Mouse (Mus musculus): ENCODE results near the gene Ccer1. TPM values are rescaled to one million over a fixed set of nuclear protein-coding genes. Genes with fewer than 3 reads are reported as not detected.

The Ccer1 gene
- 205 and 233 TPM in 2 replicates for polyA plus RNA-seq (2012; rRNA removed)

DNA sequence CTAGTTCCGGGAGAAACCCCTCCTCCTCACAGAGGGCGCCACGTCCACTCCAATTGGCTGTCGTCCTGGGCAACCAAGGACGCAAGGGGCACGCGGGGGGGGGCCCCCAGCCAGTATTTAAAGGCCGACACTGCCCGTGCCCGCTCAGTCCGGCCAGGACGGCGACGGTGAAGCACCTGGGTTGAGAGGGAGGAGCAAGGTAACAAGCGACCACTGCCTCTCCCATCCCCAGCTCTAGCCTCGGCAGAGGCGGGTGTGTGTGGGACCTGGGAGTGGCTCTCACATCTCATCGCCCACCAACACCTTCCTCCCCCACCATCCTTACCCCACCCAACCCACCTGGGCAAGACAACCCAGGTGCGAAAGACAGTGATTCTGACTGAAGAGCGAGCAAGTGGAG lies at the start of gene Ccer1:
Gene Ccer1, plus strand, starts transcription at position 147 of the 400 bp plus-strand sequence.
- Histone ChIP-seq H3K4me3 (ENCODE audit: control insufficient read depth, low read depth, low read length) (peak within 1 kb of the TSS; percentile 85), H3K36me3 (ENCODE audit: control insufficient read depth, insufficient read depth, low read length) (no peaks in the 10 kb centered on the region), H3K27ac (ENCODE audit: control insufficient read depth, insufficient read depth, low read depth, low read length) (peak within 1 kb of the TSS; percentile 73), H3K4me1 (ENCODE audit: control insufficient read depth, insufficient read depth, low read length) (peaks cover 6% of the 10 kb centered on the region), H3K27me3 (ENCODE audit: control insufficient read depth, insufficient read depth, low read length) (no peaks in the 10 kb centered on the region)
- TF ChIP-seq POLR2A (IDR thresholded peaks at IDR 0.05; ENCODE audit: control insufficient read depth, low read depth, low read length), result peak; percentile 96
- no peak for TF ChIP-seq CTCF (IDR thresholded peaks at IDR 0.05; ENCODE audit: control insufficient read depth, insufficient read depth, insufficient replicate concordance, low read depth, low read length)

DNA sequence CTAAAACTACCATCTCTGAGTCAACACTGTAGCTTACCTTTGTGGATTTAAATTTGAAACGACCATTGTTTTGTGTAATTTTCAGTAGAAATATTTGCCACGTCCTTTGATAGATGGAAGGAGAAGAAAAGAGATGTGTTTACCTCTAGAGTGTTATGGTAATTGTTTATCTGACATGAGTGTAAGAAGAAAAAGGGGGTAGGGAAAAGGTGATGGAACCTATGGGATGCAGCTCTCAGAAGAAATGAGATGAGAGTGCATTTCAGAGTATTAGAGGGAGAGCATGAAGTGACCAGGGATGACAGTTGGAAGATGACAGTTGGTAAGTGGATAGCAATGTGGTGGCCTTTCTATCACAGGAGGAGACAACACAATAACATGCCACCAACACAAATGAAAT lies 49.1 kb upstream of the Ccer1 start, which contains the start of gene Epyc:
Gene Epyc, plus strand, starts transcription at position 301 of the 400 bp plus-strand sequence.
- Histone ChIP-seq H3K27ac (ENCODE audit: control insufficient read depth, insufficient read depth, low read depth, low read length) (no peak within 1 kb of the TSS), H3K4me3 (ENCODE audit: control insufficient read depth, low read depth, low read length) (peak within 1 kb of the TSS; percentile 45; the same call in 1 of the 2 replicates), H3K36me3 (ENCODE audit: control insufficient read depth, insufficient read depth, low read length) (no peaks in the 10 kb centered on the region), H3K4me1 (ENCODE audit: control insufficient read depth, insufficient read depth, low read length) (no peaks in the 10 kb centered on the region), H3K27me3 (ENCODE audit: control insufficient read depth, insufficient read depth, low read length) (no peaks in the 10 kb centered on the region)
- TF ChIP-seq CTCF (IDR thresholded peaks at IDR 0.05; ENCODE audit: control insufficient read depth, insufficient read depth, insufficient replicate concordance, low read depth, low read length), result no peak
- no peak for TF ChIP-seq POLR2A (IDR thresholded peaks at IDR 0.05; ENCODE audit: control insufficient read depth, low read depth, low read length)

DNA sequence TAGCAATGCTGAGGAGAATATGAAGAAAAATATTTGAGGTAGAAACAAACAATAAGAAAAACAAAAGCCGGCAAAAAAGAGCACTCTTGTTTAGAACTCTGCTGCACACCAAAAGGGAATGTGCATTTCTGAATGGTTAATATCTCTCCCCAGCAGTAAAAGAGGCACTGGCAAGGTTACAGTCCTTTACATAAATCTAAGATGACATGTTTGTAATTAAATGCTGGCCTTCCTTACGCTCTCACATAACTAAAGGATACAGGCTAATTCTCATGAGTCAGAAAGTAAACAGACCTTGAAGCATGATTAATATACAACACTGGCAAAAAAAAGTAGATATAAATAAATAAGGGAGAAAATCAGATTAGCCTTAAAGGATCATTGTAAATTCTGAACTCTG lies 42.5 kb upstream of the Ccer1 start:
- TF ChIP-seq CTCF (IDR thresholded peaks at IDR 0.05; ENCODE audit: control insufficient read depth, insufficient read depth, insufficient replicate concordance, low read depth, low read length) (no peak), POLR2A (IDR thresholded peaks at IDR 0.05; ENCODE audit: control insufficient read depth, low read depth, low read length) (no peak)
- no peaks in the 10 kb centered on the region for H3K27me3 ChIP-seq (ENCODE audit: control insufficient read depth, insufficient read depth, low read length)
- no peaks in the 10 kb centered on the region for H3K4me1 ChIP-seq (ENCODE audit: control insufficient read depth, insufficient read depth, low read length)
- H3K4me3 ChIP-seq (ENCODE audit: control insufficient read depth, low read depth, low read length), result no peak overlapping the region
- H3K27ac ChIP-seq (ENCODE audit: control insufficient read depth, insufficient read depth, low read depth, low read length), result no peak overlapping the region
- H3K36me3 ChIP-seq (ENCODE audit: control insufficient read depth, insufficient read depth, low read length), result no peaks in the 10 kb centered on the region

DNA sequence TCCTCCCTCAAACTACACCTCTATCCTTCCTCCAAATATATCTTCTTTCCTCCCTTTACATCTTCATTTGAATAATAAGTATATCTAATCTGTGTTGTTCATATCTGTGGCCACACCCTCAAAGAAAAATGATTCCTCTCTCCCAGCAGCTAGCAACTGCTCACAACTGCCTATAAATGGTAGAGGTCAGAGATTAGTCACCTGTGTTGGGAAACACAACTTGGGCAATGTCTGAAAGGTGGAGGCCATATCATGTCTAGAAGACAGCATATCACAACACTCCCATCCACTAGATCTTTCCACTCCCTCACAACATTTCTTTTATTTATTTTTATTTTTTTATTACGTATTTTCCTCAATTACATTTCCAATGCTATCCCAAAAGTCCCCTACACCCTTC lies 33.4 kb upstream of the Ccer1 start:
- no peaks in the 10 kb centered on the region for H3K27me3 ChIP-seq (ENCODE audit: control insufficient read depth, insufficient read depth, low read length)
- H3K36me3 ChIP-seq (ENCODE audit: control insufficient read depth, insufficient read depth, low read length), result no peaks in the 10 kb centered on the region
- H3K4me3 ChIP-seq (ENCODE audit: control insufficient read depth, low read depth, low read length), result no peak overlapping the region
- H3K4me1 ChIP-seq (ENCODE audit: control insufficient read depth, insufficient read depth, low read length), result no peaks in the 10 kb centered on the region
- H3K27ac ChIP-seq (ENCODE audit: control insufficient read depth, insufficient read depth, low read depth, low read length), result no peak overlapping the region
- TF ChIP-seq POLR2A (IDR thresholded peaks at IDR 0.05; ENCODE audit: control insufficient read depth, low read depth, low read length) (no peak), CTCF (IDR thresholded peaks at IDR 0.05; ENCODE audit: control insufficient read depth, insufficient read depth, insufficient replicate concordance, low read depth, low read length) (no peak)

DNA sequence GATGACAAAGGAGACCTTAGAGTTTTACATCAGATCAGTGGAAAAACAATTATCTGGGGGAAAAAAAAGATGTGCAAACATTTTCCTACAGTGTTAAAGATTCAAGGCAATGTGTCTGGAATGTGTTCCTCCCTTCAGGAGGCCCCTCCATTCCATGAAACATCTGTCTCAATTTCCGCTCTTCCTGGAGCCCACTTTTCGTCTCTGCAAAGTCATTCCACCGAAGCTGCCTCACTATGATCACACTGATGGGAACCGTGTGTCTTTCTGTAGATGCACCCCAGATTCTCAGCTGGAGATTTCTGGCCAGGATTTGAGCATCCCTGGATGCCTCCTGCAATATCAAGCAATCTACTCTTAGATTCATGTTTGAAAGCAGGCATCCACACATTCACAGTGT lies 24.2 kb upstream of the Ccer1 start:
- no peaks in the 10 kb centered on the region for H3K4me1 ChIP-seq (ENCODE audit: control insufficient read depth, insufficient read depth, low read length)
- no peak overlapping the region for H3K4me3 ChIP-seq (ENCODE audit: control insufficient read depth, low read depth, low read length)
- TF ChIP-seq CTCF (IDR thresholded peaks at IDR 0.05; ENCODE audit: control insufficient read depth, insufficient read depth, insufficient replicate concordance, low read depth, low read length), result no peak
- TF ChIP-seq POLR2A (IDR thresholded peaks at IDR 0.05; ENCODE audit: control insufficient read depth, low read depth, low read length), result no peak
- H3K36me3 ChIP-seq (ENCODE audit: control insufficient read depth, insufficient read depth, low read length), result no peaks in the 10 kb centered on the region
- H3K27me3 ChIP-seq (ENCODE audit: control insufficient read depth, insufficient read depth, low read length), result no peaks in the 10 kb centered on the region
- H3K27ac ChIP-seq (ENCODE audit: control insufficient read depth, insufficient read depth, low read depth, low read length), result no peak overlapping the region

DNA sequence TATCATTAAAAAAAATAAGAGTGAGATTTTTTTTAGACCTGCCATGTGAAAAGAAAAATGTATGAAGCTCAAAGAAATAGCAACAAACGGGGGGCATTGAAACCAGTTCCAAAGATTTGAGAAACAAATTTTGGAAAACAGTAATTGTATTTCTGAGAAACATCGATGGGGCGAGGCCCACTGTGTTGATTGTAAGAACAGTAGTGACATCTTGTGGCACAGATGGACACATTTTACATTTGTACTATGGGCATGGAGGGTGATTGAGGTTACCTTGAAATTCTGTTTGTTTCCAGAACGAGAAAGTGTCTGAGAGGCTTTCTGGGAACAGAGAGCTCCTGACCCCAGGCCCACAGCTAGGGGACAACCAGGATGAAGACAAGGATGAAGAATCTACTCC lies 22.7 kb upstream of the Ccer1 start:
- no peak for TF ChIP-seq CTCF (IDR thresholded peaks at IDR 0.05; ENCODE audit: control insufficient read depth, insufficient read depth, insufficient replicate concordance, low read depth, low read length)
- TF ChIP-seq POLR2A (IDR thresholded peaks at IDR 0.05; ENCODE audit: control insufficient read depth, low read depth, low read length), result no peak
- no peaks in the 10 kb centered on the region for H3K36me3 ChIP-seq (ENCODE audit: control insufficient read depth, insufficient read depth, low read length)
- H3K4me1 ChIP-seq (ENCODE audit: control insufficient read depth, insufficient read depth, low read length), result no peaks in the 10 kb centered on the region
- H3K4me3 ChIP-seq (ENCODE audit: control insufficient read depth, low read depth, low read length), result no peak overlapping the region
- no peak overlapping the region for H3K27ac ChIP-seq (ENCODE audit: control insufficient read depth, insufficient read depth, low read depth, low read length)
- no peaks in the 10 kb centered on the region for H3K27me3 ChIP-seq (ENCODE audit: control insufficient read depth, insufficient read depth, low read length)

DNA sequence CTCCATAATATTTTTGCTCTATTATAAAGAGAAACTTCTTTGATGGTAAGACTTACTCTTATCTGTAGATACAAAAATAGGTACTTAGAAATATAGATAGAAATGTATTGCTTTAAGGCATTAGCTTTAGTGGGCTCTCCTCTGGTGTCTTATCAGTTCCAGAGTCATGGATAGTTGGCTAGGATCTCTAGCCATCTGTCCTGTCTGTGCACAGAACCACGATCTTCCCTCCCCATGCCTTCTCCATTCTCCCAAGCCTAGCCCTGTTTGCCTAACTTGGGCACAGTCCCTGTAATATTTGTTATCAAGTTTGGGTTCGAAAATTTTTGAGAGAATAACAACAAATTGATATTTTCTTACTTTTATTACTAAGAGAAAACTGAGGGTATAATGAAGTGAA lies 19.6 kb upstream of the Ccer1 start:
- Histone ChIP-seq H3K27ac (ENCODE audit: control insufficient read depth, insufficient read depth, low read depth, low read length) (no peak overlapping the region), H3K4me1 (ENCODE audit: control insufficient read depth, insufficient read depth, low read length) (no peaks in the 10 kb centered on the region), H3K4me3 (ENCODE audit: control insufficient read depth, low read depth, low read length) (no peak overlapping the region), H3K27me3 (ENCODE audit: control insufficient read depth, insufficient read depth, low read length) (no peaks in the 10 kb centered on the region), H3K36me3 (ENCODE audit: control insufficient read depth, insufficient read depth, low read length) (no peaks in the 10 kb centered on the region)
- no peak for TF ChIP-seq POLR2A (IDR thresholded peaks at IDR 0.05; ENCODE audit: control insufficient read depth, low read depth, low read length)
- TF ChIP-seq CTCF (IDR thresholded peaks at IDR 0.05; ENCODE audit: control insufficient read depth, insufficient read depth, insufficient replicate concordance, low read depth, low read length), result no peak

DNA sequence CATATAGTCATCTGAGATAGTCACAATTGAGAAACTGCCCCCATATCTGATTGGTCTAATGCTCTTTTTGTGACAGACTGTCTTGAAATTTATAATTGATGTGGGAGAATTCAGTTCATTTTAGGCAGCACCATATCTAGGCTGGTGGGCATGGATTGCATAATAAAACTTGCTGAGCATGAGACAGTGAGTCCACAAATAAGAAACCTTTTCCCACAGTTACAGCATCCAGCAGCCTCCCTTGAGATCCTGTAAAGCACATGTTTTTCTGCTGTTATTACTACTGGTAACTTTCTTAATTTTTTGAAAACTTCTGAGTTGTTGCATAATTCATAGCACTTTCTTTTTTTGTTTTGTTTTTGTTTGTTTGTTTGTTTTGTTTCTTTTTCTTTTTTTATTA lies 9.9 kb upstream of the Ccer1 start:
- Histone ChIP-seq H3K4me3 (ENCODE audit: control insufficient read depth, low read depth, low read length) (no peak overlapping the region), H3K4me1 (ENCODE audit: control insufficient read depth, insufficient read depth, low read length) (no peaks in the 10 kb centered on the region), H3K27ac (ENCODE audit: control insufficient read depth, insufficient read depth, low read depth, low read length) (no peak overlapping the region), H3K36me3 (ENCODE audit: control insufficient read depth, insufficient read depth, low read length) (no peaks in the 10 kb centered on the region), H3K27me3 (ENCODE audit: control insufficient read depth, insufficient read depth, low read length) (no peaks in the 10 kb centered on the region)
- no peak for TF ChIP-seq CTCF (IDR thresholded peaks at IDR 0.05; ENCODE audit: control insufficient read depth, insufficient read depth, insufficient replicate concordance, low read depth, low read length)
- TF ChIP-seq POLR2A (IDR thresholded peaks at IDR 0.05; ENCODE audit: control insufficient read depth, low read depth, low read length), result no peak
